Mouse (Mus musculus): ENCODE measurements around the gene Gm49403.
"Not testable (repeated sequence)": the region's sequence is repeated elsewhere in the genome, so short reads cannot be mapped to it uniquely, and the experiment has no call there.

The Gm49403 gene

GRCm38 (mm10) chr19:8872266-8872840 is 11.4 kb upstream of the Gm49403 start:
- peak; percentile 27 for DNase-seq

GRCm38 (mm10) chr19:8875031-8875430 is 8.7 kb upstream of the Gm49403 start:
- peak; percentile 7 for DNase-seq

- DNase-seq: peak; percentile 90
Measured at GRCm38 (mm10) chr19:8880311-8881033, 3.3 kb upstream of the Gm49403 start, which contains the start of gene Uqcc3. Gene Uqcc3, minus strand, starts transcription at chr19:8880923.

- no peak for DNase-seq
Measured at GRCm38 (mm10) chr19:8881034-8881392, 2.7 kb upstream of the Gm49403 start.

- DNase-seq: no peak
Measured at GRCm38 (mm10) chr19:8886916-8887584, 3.3 kb downstream of the Gm49403 start.

- DNase-seq: no peak
Measured at GRCm38 (mm10) chr19:8887585-8888463, 4.1 kb downstream of the Gm49403 start.

- DNase-seq: peak; percentile 94
Measured at GRCm38 (mm10) chr19:8888511-8889385, 5.0 kb downstream of the Gm49403 start, which contains the start of the genes 1810009A15Rik and Gm49416. Gene 1810009A15Rik, plus strand, starts transcription at chr19:8888853. Gene Gm49416, plus strand, starts transcription at chr19:8888926.

- DNase-seq: peak; percentile 85
Measured at GRCm38 (mm10) chr19:8892829-8893766, 9.4 kb downstream of the Gm49403 start, which contains the start of gene Ints5. Gene Ints5, plus strand, starts transcription at chr19:8893005.

- peak; percentile 61 for DNase-seq
Measured at GRCm38 (mm10) chr19:8895397-8895960, 11.7 kb downstream of the Gm49403 start.

- DNase-seq: not testable (repeated sequence)
Measured at GRCm38 (mm10) chr19:8896231-8896630, 12.5 kb downstream of the Gm49403 start.

GRCm38 (mm10) chr19:8897211-8897864 is 13.6 kb downstream of the Gm49403 start:
- DNase-seq: peak; percentile 71

GRCm38 (mm10) chr19:8897865-8898495 is 14.2 kb downstream of the Gm49403 start, which contains the start of gene Ganab:
Gene Ganab, plus strand, starts transcription at chr19:8898071.
- peak; percentile 96 for DNase-seq

- DNase-seq: no peak
Measured at GRCm38 (mm10) chr19:8898576-8898975, 14.8 kb downstream of the Gm49403 start.

- DNase-seq: no peak
Measured at GRCm38 (mm10) chr19:8899079-8899478, 15.3 kb downstream of the Gm49403 start.

- DNase-seq: no peak
Measured at GRCm38 (mm10) chr19:8903412-8903811, 19.7 kb downstream of the Gm49403 start.

- DNase-seq: no peak
Measured at GRCm38 (mm10) chr19:8908531-8908930, 24.8 kb downstream of the Gm49403 start.

- no peak for DNase-seq
Measured at GRCm38 (mm10) chr19:8911810-8912209, 28.1 kb downstream of the Gm49403 start.

GRCm38 (mm10) chr19:8914212-8914611 is 30.5 kb downstream of the Gm49403 start:
- DNase-seq: no peak

GRCm38 (mm10) chr19:8919000-8919399 is 35.3 kb downstream of the Gm49403 start:
- DNase-seq: no peak

Measured in cerebellum, adult 9-11 months (tissue).